Mouse (Mus musculus): Measurements from ENCODE around the gene 4933409G03Rik.
"Not testable (repeated sequence)": the region's sequence is repeated elsewhere in the genome, so short reads cannot be mapped to it uniquely, and the experiment has no call there.

The 4933409G03Rik gene

DNA sequence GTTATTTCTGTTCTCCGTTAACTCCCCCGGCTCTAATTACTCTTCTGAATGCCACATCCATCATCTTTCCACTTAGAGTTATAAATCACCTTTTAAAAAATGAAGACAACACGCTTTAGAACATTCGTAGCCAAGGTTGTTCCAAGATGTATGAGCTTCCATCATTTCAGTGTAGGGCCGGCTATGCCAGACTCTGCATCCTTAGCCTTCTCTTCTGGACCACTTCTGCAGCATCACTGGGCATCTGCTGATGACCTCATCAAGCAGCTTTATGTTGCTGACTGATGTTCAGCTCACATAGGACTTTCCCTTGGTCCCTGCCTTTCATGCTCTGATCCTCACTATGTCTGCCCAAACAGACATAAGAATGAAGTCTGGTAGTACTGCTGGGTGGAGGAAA, at the start of gene 4933409G03Rik:
4933409G03Rik (plus strand) TSS at position 301 of the 400 bp plus-strand sequence.
- no peak for DNase-seq (ENCODE audit: low spot score in 2 of 2)

DNA sequence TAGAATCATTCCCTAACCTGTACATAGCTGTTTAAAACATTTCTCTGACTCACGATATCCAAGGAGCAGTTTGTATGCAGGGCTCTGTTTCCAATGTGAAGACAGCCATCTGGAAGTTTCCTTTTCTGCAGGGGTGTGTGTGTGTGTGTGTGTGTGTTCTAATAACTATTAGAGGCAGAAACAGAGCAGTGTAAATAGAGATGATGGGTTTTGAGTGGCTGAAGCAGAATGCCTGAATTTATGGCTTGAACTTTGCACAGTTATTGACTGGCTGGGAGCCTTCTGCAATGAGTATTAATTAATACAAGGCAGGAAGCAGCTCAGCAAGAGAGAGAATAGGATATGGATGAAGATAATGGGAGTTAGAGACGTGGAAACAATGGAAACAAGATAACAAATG, 38.0 kb upstream of the 4933409G03Rik start:
- no peak for DNase-seq (ENCODE audit: low spot score in 2 of 2)

DNA sequence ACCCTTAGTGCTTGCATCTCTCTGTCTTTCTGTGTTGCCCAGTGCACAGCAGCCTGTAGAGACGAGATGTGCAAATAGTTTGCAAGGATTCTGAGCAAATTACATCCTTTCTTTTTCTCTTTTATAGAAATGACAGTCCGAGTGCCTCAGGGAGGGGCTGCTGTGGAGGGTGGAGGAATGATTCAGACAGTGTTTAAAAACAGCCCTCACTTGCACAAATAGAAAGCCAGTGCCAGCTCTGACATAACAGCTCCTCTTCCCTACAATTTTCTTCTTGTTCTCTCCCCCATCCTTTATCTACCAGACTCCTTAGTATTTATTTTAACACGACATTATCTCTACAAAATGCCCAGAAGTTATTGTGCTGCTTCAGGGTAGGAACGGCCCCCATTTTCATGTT, 21.4 kb upstream of the 4933409G03Rik start:
- no peak for DNase-seq (ENCODE audit: low spot score in 2 of 2)

DNA sequence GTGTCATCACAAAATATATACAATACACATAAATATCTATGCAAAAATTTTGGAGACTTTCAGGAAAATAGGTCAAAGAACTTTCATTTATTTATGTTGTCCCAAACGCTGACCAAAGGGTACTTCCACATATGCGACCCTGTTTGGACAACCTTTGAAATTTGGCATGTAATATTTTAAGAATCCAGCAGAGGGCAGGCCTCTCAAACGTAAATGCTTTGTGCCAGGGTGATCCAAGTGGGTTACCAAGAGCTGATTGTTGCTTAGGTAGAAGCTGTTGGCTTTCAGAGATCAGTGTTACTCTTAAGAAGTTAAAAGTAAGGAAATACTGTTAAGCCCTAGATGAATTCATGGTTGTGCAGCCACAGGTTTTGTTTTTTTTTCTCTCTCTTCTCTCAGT, 18.9 kb upstream of the 4933409G03Rik start:
- DNase-seq (ENCODE audit: low spot score in 2 of 2), result no peak

DNA sequence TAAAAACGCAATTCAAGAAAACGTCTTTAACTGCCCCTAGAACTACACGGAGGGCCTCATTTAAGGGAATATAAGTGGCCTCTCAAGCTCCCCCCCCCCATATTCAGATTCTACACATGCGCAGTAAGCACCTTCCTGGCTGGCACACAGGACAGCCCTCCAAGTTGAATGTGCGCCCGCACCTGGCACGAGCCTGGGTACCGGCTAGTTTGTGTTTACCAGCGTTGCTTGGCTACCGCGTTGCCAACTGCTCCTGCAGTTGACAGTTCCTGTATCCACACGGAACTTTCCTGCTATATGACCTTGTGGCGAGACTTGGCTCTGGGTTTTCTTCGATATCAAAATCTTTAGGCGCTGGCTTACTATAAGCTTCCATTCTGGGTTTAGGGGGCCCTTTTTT, 13.9 kb upstream of the 4933409G03Rik start:
- DNase-seq (ENCODE audit: low spot score in 2 of 2), result no peak

DNA sequence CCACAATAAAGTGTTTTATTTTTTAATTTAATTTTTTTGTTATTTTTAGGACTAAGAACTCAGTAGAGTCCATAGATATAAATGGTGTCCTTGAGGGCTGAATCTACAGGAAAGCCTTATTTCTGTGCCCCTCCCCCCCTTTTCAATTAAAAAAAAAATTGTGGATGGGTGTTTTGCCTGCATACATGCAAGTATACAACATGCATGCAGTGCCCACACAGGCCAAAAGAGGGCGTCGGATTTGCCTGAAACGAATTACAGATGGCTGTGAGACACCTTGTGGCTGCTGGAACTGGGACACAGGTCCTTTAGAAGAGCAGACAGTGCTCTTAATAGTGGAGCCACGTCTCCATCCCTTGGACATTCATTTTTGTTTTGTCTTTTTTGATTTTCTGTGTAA, 9.9 kb upstream of the 4933409G03Rik start:
- no peak for DNase-seq (ENCODE audit: low spot score in 2 of 2)

DNA sequence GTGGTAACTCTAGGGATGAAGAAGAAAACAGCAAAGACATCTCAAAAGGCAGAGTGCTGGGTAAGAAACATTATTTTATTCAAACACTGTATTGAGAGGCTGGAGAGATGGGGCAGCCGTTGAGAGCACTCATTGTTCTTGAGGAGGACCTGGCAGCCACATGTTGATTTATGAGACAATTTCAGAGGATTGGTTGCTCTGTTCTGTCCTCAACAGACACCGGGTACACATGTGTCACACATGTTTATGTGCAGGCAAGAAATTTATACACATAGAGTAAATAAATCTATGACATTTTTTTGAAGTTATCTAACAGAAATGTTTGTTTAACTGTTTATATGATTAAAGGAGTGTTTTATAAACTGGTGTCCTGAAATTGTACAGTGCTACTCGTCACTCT, 10.6 kb downstream of the 4933409G03Rik start:
- no peak for DNase-seq (ENCODE audit: low spot score in 2 of 2)

DNA sequence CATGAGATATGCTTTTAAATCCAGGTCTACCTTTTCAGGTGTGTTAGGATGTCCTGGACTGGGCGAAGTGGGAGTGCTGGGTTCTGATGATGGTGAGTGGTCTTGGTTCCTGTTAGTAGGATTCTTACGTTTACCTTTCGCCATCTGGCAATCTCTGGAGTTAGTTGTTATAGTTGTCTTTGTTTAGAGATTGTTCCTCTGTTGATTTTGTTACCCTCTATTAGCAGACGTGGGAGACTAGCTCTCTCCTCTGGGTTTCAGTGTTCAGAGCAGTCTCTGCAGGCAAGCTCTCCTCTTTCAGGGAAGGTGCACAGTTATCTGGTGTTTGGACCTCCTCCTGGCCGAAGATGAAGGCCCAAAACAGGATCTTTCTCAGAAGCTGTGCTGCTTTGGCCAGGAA, 74.0 kb downstream of the 4933409G03Rik start, which contains the start of gene 4932414N04Rik:
4932414N04Rik (plus strand) TSS at position 301 of the 400 bp plus-strand sequence.
- DNase-seq (ENCODE audit: low spot score in 2 of 2), result not testable (repeated sequence)

All from spleen, postnatal 14 days (tissue).